Mouse (Mus musculus): ENCODE measurements at regions not wholly inside any gene's neighbourhood (a gene's known extent, or its start where the extent isn't known, plus 50 kb on each side); places are given as distances from the start of the nearest gene placed in this dataset.

DNA sequence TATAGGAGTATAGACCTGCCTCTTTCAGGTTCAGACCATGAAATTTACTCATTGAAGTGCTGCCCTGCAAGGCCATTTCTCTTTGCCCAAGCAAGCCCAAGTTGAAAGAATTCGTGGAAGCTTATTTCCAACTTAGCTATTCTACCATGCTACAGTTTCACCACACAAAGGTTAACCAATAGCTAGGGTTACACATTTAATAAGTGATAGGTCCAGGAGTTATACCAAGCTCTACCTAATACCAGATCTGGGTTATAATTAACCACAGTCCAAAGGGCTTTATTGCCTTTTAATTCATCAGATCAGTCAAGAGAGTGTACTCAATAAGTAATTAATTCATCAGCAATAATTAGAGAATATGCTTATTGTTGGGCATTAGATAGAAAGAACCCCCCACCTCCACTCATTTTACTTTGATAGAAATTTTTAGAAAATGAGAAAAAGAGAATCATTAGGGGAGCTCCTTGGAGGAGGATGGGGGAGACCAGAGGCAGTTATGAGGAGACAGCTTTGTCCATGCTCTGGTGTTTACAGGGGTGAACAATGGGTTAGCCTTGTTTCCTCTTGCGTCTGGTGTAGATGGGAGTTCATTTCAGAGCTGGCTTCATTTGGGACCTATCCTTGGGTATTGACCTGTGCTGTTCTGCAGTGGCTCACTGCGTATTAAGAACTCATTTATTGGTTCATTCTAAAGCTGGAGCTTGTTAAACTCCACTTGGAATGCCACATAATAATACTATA, 177.8 kb upstream of the Tet2 start:
- no peak overlapping the region for H3K4me3 ChIP-seq (ENCODE audit: low read depth, low read length)
- H3K27ac ChIP-seq (ENCODE audit: low read depth, low read length), result no peak overlapping the region
- no peak overlapping the region for H3K4me2 ChIP-seq (ENCODE audit: low read depth)
- H3K27me3 ChIP-seq (ENCODE audit: control insufficient read depth, insufficient read depth, low read length), result no peaks in the 10 kb centered on the region
- H3K4me1 ChIP-seq (ENCODE audit: control insufficient read depth, insufficient read depth, low read length), result no peaks in the 10 kb centered on the region
- H3K9me3 ChIP-seq (ENCODE audit: control insufficient read depth, low read length), result no peaks in the 10 kb centered on the region
- ATAC-seq (ENCODE audit: insufficient read depth, low FRiP score, low TSS enrichment), result no peak
- DNase-seq (ENCODE audit: low spot score), result no peak
- no peaks in the 10 kb centered on the region for H3K36me3 ChIP-seq (ENCODE audit: control insufficient read depth, insufficient read depth, low read length)
- H3K9ac ChIP-seq (ENCODE audit: low read length), result no peak overlapping the region
- 88% methylated on average over 3 of the region's 3 CpGs for WGBS

- 92% methylated on average over 6 of the region's 6 CpGs for WGBS
- ATAC-seq (ENCODE audit: insufficient read depth, low FRiP score, low TSS enrichment), result no peak
- H3K9me3 ChIP-seq (ENCODE audit: control insufficient read depth, low read length), result no peaks in the 10 kb centered on the region
- no peak overlapping the region for H3K27ac ChIP-seq (ENCODE audit: low read depth, low read length)
- H3K27me3 ChIP-seq (ENCODE audit: control insufficient read depth, insufficient read depth, low read length), result no peaks in the 10 kb centered on the region
- H3K4me3 ChIP-seq (ENCODE audit: low read depth, low read length), result no peak overlapping the region
- H3K4me2 ChIP-seq (ENCODE audit: low read depth), result no peak overlapping the region
- no peak for DNase-seq (ENCODE audit: low spot score)
- H3K36me3 ChIP-seq (ENCODE audit: control insufficient read depth, insufficient read depth, low read length), result no peaks in the 10 kb centered on the region
- H3K9ac ChIP-seq (ENCODE audit: low read length), result no peak overlapping the region
- H3K4me1 ChIP-seq (ENCODE audit: control insufficient read depth, insufficient read depth, low read length), result no peaks in the 10 kb centered on the region
Measured at GRCm38 (mm10) chr3:133726831-133727230, 181.9 kb upstream of the Tet2 start.

DNA sequence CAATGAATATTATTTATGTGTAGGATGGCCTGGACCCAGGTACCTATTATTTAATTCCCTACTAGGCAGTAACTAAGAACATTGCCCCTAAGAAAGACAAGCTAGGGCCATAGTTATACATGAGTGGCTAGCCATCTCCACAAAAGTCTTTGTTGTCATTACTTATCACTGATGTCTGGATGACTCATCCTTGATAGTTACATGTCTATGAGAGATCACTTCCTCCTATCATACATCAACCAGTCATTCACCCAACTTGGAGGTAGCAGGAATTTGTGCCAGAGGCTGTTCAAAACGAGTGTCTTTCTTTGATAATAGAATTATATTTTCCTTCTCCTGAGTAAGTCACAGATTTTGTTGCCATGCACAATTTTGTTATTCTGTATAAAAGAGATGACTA, 190.7 kb upstream of the Tet2 start:
- Histone ChIP-seq H3K36me3 (ENCODE audit: control insufficient read depth, insufficient read depth, low read length) (no peaks in the 10 kb centered on the region), H3K4me1 (ENCODE audit: control insufficient read depth, insufficient read depth, low read length) (no peaks in the 10 kb centered on the region), H3K27me3 (ENCODE audit: control insufficient read depth, insufficient read depth, low read length) (no peaks in the 10 kb centered on the region), H3K27ac (ENCODE audit: low read depth, low read length) (no peak overlapping the region), H3K4me2 (ENCODE audit: low read depth) (no peak overlapping the region), H3K9ac (ENCODE audit: low read length) (no peak overlapping the region), H3K4me3 (ENCODE audit: low read depth, low read length) (no peak overlapping the region), H3K9me3 (ENCODE audit: control insufficient read depth, low read length) (no peaks in the 10 kb centered on the region)
- ATAC-seq (ENCODE audit: insufficient read depth, low FRiP score, low TSS enrichment) (no peak), DNase-seq (ENCODE audit: low spot score) (no peak)
- 84% methylated on average over 1 of the region's 1 CpGs for WGBS

GRCm38 (mm10) chr3:133738936-133739335, 194.0 kb upstream of the Tet2 start:
- WGBS, result 95% methylated on average over 2 of the region's 2 CpGs
- Histone ChIP-seq H3K9ac (ENCODE audit: low read length) (no peak overlapping the region), H3K27me3 (ENCODE audit: control insufficient read depth, insufficient read depth, low read length) (no peaks in the 10 kb centered on the region), H3K9me3 (ENCODE audit: control insufficient read depth, low read length) (no peaks in the 10 kb centered on the region), H3K36me3 (ENCODE audit: control insufficient read depth, insufficient read depth, low read length) (no peaks in the 10 kb centered on the region), H3K4me1 (ENCODE audit: control insufficient read depth, insufficient read depth, low read length) (no peaks in the 10 kb centered on the region), H3K4me3 (ENCODE audit: low read depth, low read length) (no peak overlapping the region), H3K4me2 (ENCODE audit: low read depth) (no peak overlapping the region), H3K27ac (ENCODE audit: low read depth, low read length) (no peak overlapping the region)
- ATAC-seq (ENCODE audit: insufficient read depth, low FRiP score, low TSS enrichment) (no peak), DNase-seq (ENCODE audit: low spot score) (no peak)

GRCm38 (mm10) chr3:133744552-133745118, 199.7 kb upstream of the Tet2 start:
- Histone ChIP-seq H3K9me3 (ENCODE audit: control insufficient read depth, low read length) (no peaks in the 10 kb centered on the region), H3K4me3 (ENCODE audit: low read depth, low read length) (no peak overlapping the region), H3K4me2 (ENCODE audit: low read depth) (no peak overlapping the region), H3K36me3 (ENCODE audit: control insufficient read depth, insufficient read depth, low read length) (no peaks in the 10 kb centered on the region), H3K9ac (ENCODE audit: low read length) (no peak overlapping the region), H3K27ac (ENCODE audit: low read depth, low read length) (no peak overlapping the region), H3K27me3 (ENCODE audit: control insufficient read depth, insufficient read depth, low read length) (no peaks in the 10 kb centered on the region), H3K4me1 (ENCODE audit: control insufficient read depth, insufficient read depth, low read length) (no peaks in the 10 kb centered on the region)
- ATAC-seq (ENCODE audit: insufficient read depth, low FRiP score, low TSS enrichment) (no peak), DNase-seq (ENCODE audit: low spot score) (no peak)
- 73% methylated on average over 4 of the region's 4 CpGs for WGBS

DNA sequence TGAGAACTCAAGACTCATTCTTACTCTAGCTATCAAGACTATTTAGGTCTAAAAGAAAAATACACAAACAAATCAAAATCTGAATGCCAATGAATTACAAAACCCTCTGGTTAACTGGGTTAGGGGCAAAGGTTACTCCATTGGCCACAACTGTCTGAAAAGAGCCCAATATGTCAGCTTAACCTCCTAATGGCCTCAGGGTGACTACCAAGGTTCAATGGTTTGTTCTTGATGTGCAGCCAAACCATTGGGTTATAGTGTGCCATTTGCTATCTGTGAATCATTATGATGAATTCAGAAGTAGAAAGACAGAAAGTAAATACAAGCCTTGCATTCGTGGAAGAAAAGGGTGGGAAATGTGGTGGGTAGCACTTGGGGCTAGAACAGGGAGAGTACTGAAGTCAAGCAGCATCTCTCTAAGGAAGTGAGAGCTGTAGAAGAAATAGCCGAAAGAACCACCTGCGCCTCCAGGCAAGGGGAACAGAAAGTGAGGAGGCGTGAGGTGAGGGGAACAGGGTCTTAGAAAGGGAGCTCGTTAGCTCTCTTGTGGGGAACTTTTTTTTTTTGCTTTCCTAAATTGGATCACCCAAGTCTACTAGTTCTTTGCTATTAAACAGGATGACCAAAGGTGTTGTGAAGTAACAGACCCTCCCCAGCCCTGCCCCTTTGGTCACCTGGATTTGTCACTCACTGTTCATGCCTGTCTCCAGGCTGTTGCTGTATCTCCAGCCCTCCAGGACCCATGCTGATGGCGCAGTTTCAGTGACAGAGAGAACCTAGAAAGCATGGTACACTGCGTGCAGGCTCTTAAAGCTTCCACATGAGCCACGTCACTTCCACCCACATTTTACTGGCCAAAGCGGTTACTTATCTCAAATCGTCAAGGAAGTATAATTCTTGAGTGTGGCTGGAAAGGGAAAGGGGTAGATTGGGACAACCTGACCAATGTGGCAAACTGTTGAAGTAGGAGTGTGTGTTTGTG, 204.1 kb upstream of the Tet2 start:
- no peaks in the 10 kb centered on the region for H3K9me3 ChIP-seq (ENCODE audit: control insufficient read depth, low read length)
- H3K9ac ChIP-seq (ENCODE audit: low read length), result no peak overlapping the region
- no peak overlapping the region for H3K27ac ChIP-seq (ENCODE audit: low read depth, low read length)
- DNase-seq (ENCODE audit: low spot score) (no peak), ATAC-seq (ENCODE audit: insufficient read depth, low FRiP score, low TSS enrichment) (no peak)
- H3K4me1 ChIP-seq (ENCODE audit: control insufficient read depth, insufficient read depth, low read length), result no peaks in the 10 kb centered on the region; the same call in 1 of the 2 replicates
- H3K4me2 ChIP-seq (ENCODE audit: low read depth), result no peak overlapping the region
- H3K36me3 ChIP-seq (ENCODE audit: control insufficient read depth, insufficient read depth, low read length), result no peaks in the 10 kb centered on the region
- H3K27me3 ChIP-seq (ENCODE audit: control insufficient read depth, insufficient read depth, low read length), result no peaks in the 10 kb centered on the region
- WGBS, result 89% methylated on average over 10 of the region's 10 CpGs
- H3K4me3 ChIP-seq (ENCODE audit: low read depth, low read length), result no peak overlapping the region

- no peak overlapping the region for H3K27ac ChIP-seq (ENCODE audit: low read depth, low read length)
- H3K4me3 ChIP-seq (ENCODE audit: low read depth, low read length), result no peak overlapping the region
- H3K27me3 ChIP-seq (ENCODE audit: control insufficient read depth, insufficient read depth, low read length), result no peaks in the 10 kb centered on the region
- H3K9me3 ChIP-seq (ENCODE audit: control insufficient read depth, low read length), result no peaks in the 10 kb centered on the region
- ATAC-seq (ENCODE audit: insufficient read depth, low FRiP score, low TSS enrichment) (no peak), DNase-seq (ENCODE audit: low spot score) (no peak)
- no peaks in the 10 kb centered on the region for H3K36me3 ChIP-seq (ENCODE audit: control insufficient read depth, insufficient read depth, low read length)
- 85% methylated on average over 8 of the region's 8 CpGs for WGBS
- H3K4me2 ChIP-seq (ENCODE audit: low read depth), result no peak overlapping the region
- H3K9ac ChIP-seq (ENCODE audit: low read length), result no peak overlapping the region
- H3K4me1 ChIP-seq (ENCODE audit: control insufficient read depth, insufficient read depth, low read length), result peaks cover 5% of the 10 kb centered on the region; the same call in 1 of the 2 replicates
Measured at GRCm38 (mm10) chr3:133750061-133750460, 205.1 kb upstream of the Tet2 start.

GRCm38 (mm10) chr3:133750606-133751005, 205.7 kb upstream of the Tet2 start:
- Histone ChIP-seq H3K4me3 (ENCODE audit: low read depth, low read length) (no peak overlapping the region), H3K9me3 (ENCODE audit: control insufficient read depth, low read length) (no peaks in the 10 kb centered on the region), H3K9ac (ENCODE audit: low read length) (no peak overlapping the region), H3K36me3 (ENCODE audit: control insufficient read depth, insufficient read depth, low read length) (no peaks in the 10 kb centered on the region), H3K4me1 (ENCODE audit: control insufficient read depth, insufficient read depth, low read length) (peaks cover 5% of the 10 kb centered on the region; the same call in 1 of the 2 replicates), H3K27me3 (ENCODE audit: control insufficient read depth, insufficient read depth, low read length) (no peaks in the 10 kb centered on the region), H3K27ac (ENCODE audit: low read depth, low read length) (no peak overlapping the region), H3K4me2 (ENCODE audit: low read depth) (no peak overlapping the region)
- no peak for ATAC-seq (ENCODE audit: insufficient read depth, low FRiP score, low TSS enrichment)
- no peak for DNase-seq (ENCODE audit: low spot score)
- 78% methylated on average over 3 of the region's 3 CpGs for WGBS
